Mouse (Mus musculus) lung, embryonic 14.5 days (tissue): Measurements from ENCODE around the gene Bpifa6. TPM values are rescaled to one million over a fixed set of nuclear protein-coding genes. Genes with fewer than 3 reads are reported as not detected.

Experiments
- ATAC-seq: fragments of 200-750 bp; cut with Nextera tagmentation; 2 replicates; pipeline ENCODE4 v1.8.0; 2017; ENCODE audit warnings: mild to moderate bottlenecking, moderate TSS enrichment, moderate library complexity; ENCODE audit not compliant: insufficient read depth
- DNase-seq: peaks from one replicate; pipeline ENCODE4 v3.0.0-alpha.2; 2015
- H3K27ac ChIP-seq: fragments of 300-500 bp; sonication (generic); 2 replicates; pipeline ENCODE4 v1.5.1; 2014; ENCODE audit warnings: low read depth, mild to moderate bottlenecking, moderate library complexity
- H3K27me3 ChIP-seq: fragments of 300-500 bp; sonication (generic); 2 replicates; pipeline ENCODE4 v1.6.1; 2014; ENCODE audit warnings: low read length, control low read depth; ENCODE audit not compliant: insufficient read depth
- H3K36me3 ChIP-seq: fragments of 300-500 bp; sonication (generic); 2 replicates; pipeline ENCODE4 v1.6.1; 2014; ENCODE audit warnings: control low read depth; ENCODE audit not compliant: insufficient read depth
- H3K4me1 ChIP-seq: fragments of 300-500 bp; sonication (generic); 2 replicates; pipeline ENCODE4 v1.6.1; 2014; ENCODE audit warnings: antibody characterized with exemption, control low read depth; ENCODE audit not compliant: insufficient read depth
- H3K4me2 ChIP-seq: fragments of 300-500 bp; sonication (generic); 2 replicates; pipeline ENCODE4 v1.6.1; 2014; ENCODE audit warnings: mild to moderate bottlenecking
- H3K4me3 ChIP-seq: fragments of 300-500 bp; sonication (generic); 2 replicates; pipeline ENCODE4 v1.5.1; 2014; ENCODE audit warnings: low read depth, low read length
- H3K9ac ChIP-seq: fragments of 300-500 bp; sonication (generic); 2 replicates; pipeline ENCODE4 v1.6.1; 2014
- H3K9me3 ChIP-seq: fragments of 300-500 bp; sonication (generic); 2 replicates; pipeline ENCODE4 v1.6.1; 2016; ENCODE audit warnings: low read depth, low read length, control low read depth
- CTCF ChIP-seq: IDR thresholded peaks from 2 replicates; pipeline ENCODE4 v1.5.1; 2016; ENCODE audit warnings: antibody characterized with exemption, low read depth
- WGBS: fragments of 180-500 bp; shearing (Covaris S2); extraction: QIAGEN DNeasy Blood & Tissue Kit; methylation state at CpG from one replicate; pipeline ENCODE4 v1.1.7; 2014; 5-methylcytosine and 5-hydroxymethylcytosine counted together
- polyA plus RNA-seq: library from polyadenylated mRNA; unstranded; fragments of >200 nt; fragmentation: Nextera tagmentation; extraction: Ambion mirVana; gene quantifications from 2 replicates; pipeline ENCODE4 v1.2.1, GENCODE M21; 2014

Gene Bpifa6
- polyA plus RNA-seq, 1 experiment from 2014 or later: not detected

- no peaks in the 10 kb centered on the region for H3K9me3 ChIP-seq
- H3K27ac ChIP-seq: no peak overlapping the region
- whole genome bisulfite sequencing: 48% methylated on average over 2 of the region's 2 CpGs
- H3K4me1 ChIP-seq: no peaks in the 10 kb centered on the region
- TF ChIP-seq CTCF: peak; percentile 54
- DNase-seq: peak; percentile 37
- no peak overlapping the region for H3K9ac ChIP-seq
- no peaks in the 10 kb centered on the region for H3K36me3 ChIP-seq
- no peak overlapping the region for H3K4me3 ChIP-seq
- H3K27me3 ChIP-seq: no peaks in the 10 kb centered on the region
- H3K4me2 ChIP-seq: no peak overlapping the region
- no peak for ATAC-seq
Observed at GRCm38 (mm10) chr2:154038932-154039331, 64.2 kb downstream of the Bpifa6 start.

GRCm38 (mm10) chr2:154044743-154045142, 70.0 kb downstream of the Bpifa6 start:
- no peaks in the 10 kb centered on the region for H3K9me3 ChIP-seq
- DNase-seq: no peak
- no peaks in the 10 kb centered on the region for H3K27me3 ChIP-seq
- no peak overlapping the region for H3K27ac ChIP-seq
- H3K36me3 ChIP-seq: no peaks in the 10 kb centered on the region
- 80% methylated on average over 3 of the region's 3 CpGs for WGBS
- H3K9ac ChIP-seq: no peak overlapping the region
- H3K4me1 ChIP-seq: no peaks in the 10 kb centered on the region
- no peak overlapping the region for H3K4me3 ChIP-seq
- no peak for ATAC-seq
- H3K4me2 ChIP-seq: no peak overlapping the region
- TF ChIP-seq CTCF: no peak

Other genes with a start within 250 kb of the Bpifa6 start
- 235 and 264 TPM in 2 replicates for gene Mapre1, start 233.7 kb upstream of the Bpifa6 start, polyA plus RNA-seq
- not detected in 2 replicates for gene Efcab8, start 195.0 kb upstream of the Bpifa6 start, polyA plus RNA-seq
- not detected in 2 replicates for gene Sun5, start 103.9 kb upstream of the Bpifa6 start, polyA plus RNA-seq
- not detected in 2 replicates for gene Bpifb2, start 99.9 kb upstream of the Bpifa6 start, polyA plus RNA-seq
- gene Bpifb6, start 74.6 kb upstream of the Bpifa6 start, polyA plus RNA-seq: not detected in 2 replicates
- not detected in 2 replicates for gene Bpifb3, start 56.7 kb upstream of the Bpifa6 start, polyA plus RNA-seq
- not detected in 2 replicates for gene Bpifb4, start 36.7 kb upstream of the Bpifa6 start, polyA plus RNA-seq
- not detected in 2 replicates for gene Bpifa2, start 33.3 kb downstream of the Bpifa6 start, polyA plus RNA-seq
- gene Bpifa3, start 155.4 kb downstream of the Bpifa6 start, polyA plus RNA-seq: not detected in 2 replicates
- gene Bpifa1, start 167.9 kb downstream of the Bpifa6 start, polyA plus RNA-seq: not detected in 2 replicates
- not detected in 2 replicates for gene Bpifa5, start 187.7 kb downstream of the Bpifa6 start, polyA plus RNA-seq
- gene Bpifb1, start 215.9 kb downstream of the Bpifa6 start, polyA plus RNA-seq: 0.49 and 0.74 TPM in 2 replicates
- gene Bpifb5, start 248.8 kb downstream of the Bpifa6 start, polyA plus RNA-seq: 1.4 and 2.0 TPM in 2 replicates